Mouse (Mus musculus): ENCODE measurements around the gene Olfr1052.
"Not testable (repeated sequence)": the region's sequence is repeated elsewhere in the genome, so short reads cannot be mapped to it uniquely, and the experiment has no call there.

Olfr1052 gene

GRCm38 (mm10) chr2:86292155-86292554, at the start of gene Olfr1052:
Olfr1052 (plus strand) TSS chr2:86292455.
- no peak for DNase-seq (ENCODE audit: low read depth, low spot score)

- DNase-seq (ENCODE audit: low read depth, low spot score), result not testable (repeated sequence)
Observed at GRCm38 (mm10) chr2:86258228-86258627, 34.0 kb upstream of the Olfr1052 start, which contains the start of gene Olfr1049. Olfr1049 (minus strand) TSS chr2:86258328.

- not testable (repeated sequence) for DNase-seq (ENCODE audit: low read depth, low spot score)
Observed at GRCm38 (mm10) chr2:86278988-86279387, 13.3 kb upstream of the Olfr1052 start, which contains the start of gene Olfr1051. Olfr1051 (minus strand) TSS chr2:86279088.

- DNase-seq (ENCODE audit: low read depth, low spot score), result no peak
Observed at GRCm38 (mm10) chr2:86315184-86315583, 22.9 kb downstream of the Olfr1052 start, which contains the start of gene Olfr1053. Olfr1053 (minus strand) TSS chr2:86315284.

- no peak for DNase-seq (ENCODE audit: low read depth, low spot score)
Observed at GRCm38 (mm10) chr2:86335333-86335732, 43.1 kb downstream of the Olfr1052 start, which contains the start of gene Olfr1054. Olfr1054 (minus strand) TSS chr2:86335433.

Data from c-Kit-negative CD71-positive TER-119-positive erythroid progenitor cells, embryonic 14.5 days (primary cell).